Mouse (Mus musculus): Measurements from ENCODE around the gene Olfr558. TPM values are rescaled to one million over a fixed set of nuclear protein-coding genes. Genes with fewer than 3 reads are reported as not detected.

Gene Olfr558
- total and polyA plus RNA-seq, 3 experiments: not detected

DNA sequence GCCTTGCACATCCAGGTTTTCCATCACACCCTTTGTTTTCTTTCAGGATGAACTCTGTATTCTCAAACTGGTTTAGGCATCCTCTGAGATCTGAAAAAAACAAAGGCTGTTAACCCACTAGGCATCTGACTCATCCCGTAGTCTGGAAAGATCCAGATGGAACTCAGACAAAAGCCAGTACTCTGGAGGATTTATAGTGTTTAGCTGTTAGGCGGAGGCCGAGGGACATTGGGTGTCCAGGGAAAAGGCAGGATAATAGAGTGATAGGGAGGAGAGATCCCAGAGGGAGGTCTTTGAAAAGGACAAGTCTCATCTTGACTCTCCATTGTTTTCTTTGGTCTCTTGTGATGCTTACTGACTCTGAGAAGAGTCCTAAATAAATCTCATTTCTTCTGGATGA, 37.4 kb upstream of the Olfr558 start, which contains the start of gene Olfr556:
Gene Olfr556 (plus strand): TSS at position 301 of the 400 bp plus-strand sequence.
- Histone ChIP-seq H3K4me2 (ENCODE audit: insufficient read depth, low read depth, poor library complexity, severe bottlenecking) (no peak within 1 kb of the TSS), H3K79me2 (replicated peaks; ENCODE audit: control insufficient read depth, extremely low read depth, insufficient read depth, poor library complexity, severe bottlenecking) (no peaks in the 10 kb centered on the region), H3K4me3 (replicated peaks in 1 of 3; ENCODE audit: low read depth in 2 of 3, low read length in 2 of 3, poor library complexity in 1 of 3) (no peak within 1 kb of the TSS), H3K4me1 (ENCODE audit: control insufficient read depth in 1 of 2, insufficient read depth in 2 of 2) (no peaks in the 10 kb centered on the region), H3K27ac (ENCODE audit: insufficient read depth, low read depth) (no peak within 1 kb of the TSS), H3K9me3 (replicated peaks; ENCODE audit: low read length) (no peaks in the 10 kb centered on the region), H3K27me3 (replicated peaks) (no peaks in the 10 kb centered on the region), H3K36me3 (replicated peaks in 1 of 2; ENCODE audit: control insufficient read depth in 1 of 2, insufficient read depth in 1 of 2, low read length in 1 of 2) (no peaks in the 10 kb centered on the region), H3K9ac (ENCODE audit: insufficient read depth, low read depth) (no peak within 1 kb of the TSS)
- dilution Hi-C loops (cut with MboI; ENCODE audit: extremely low pct_ligation_motif_present, extremely low pct_unique_long_range_greater_than_20kb, low sequenced_read_pairs): no loop called here
- in situ Hi-C loops (cut with MboI; ENCODE audit: low pct_ligation_motif_present, low pct_unique_long_range_greater_than_20kb, low sequenced_read_pairs): loop anchor here (10.0 kb wide), 1 partner anchor 250 kb away; the partner anchor contains the start of gene Olfr571
- no peak for DNase-seq (ENCODE audit: extremely low read depth)
- TF ChIP-seq MAX (IDR thresholded peaks at IDR 0.05; ENCODE audit: low read length): no peak
- no peak for TF ChIP-seq PAX5 (IDR thresholded peaks at IDR 0.05; ENCODE audit: low read length)
- no peak for TF ChIP-seq ETS1 (conservative IDR thresholded peaks at IDR 0.05; ENCODE audit: low read depth, low read length)
- no peak for TF ChIP-seq CHD2 (IDR thresholded peaks at IDR 0.05; ENCODE audit: low read length)
- no peak for TF ChIP-seq GABPA (IDR thresholded peaks at IDR 0.05; ENCODE audit: insufficient replicate concordance, low read depth, low read length)
- no peak for TF ChIP-seq ZC3H11A (IDR thresholded peaks at IDR 0.05; ENCODE audit: low read depth, low read length)
- TF ChIP-seq BHLHE40 (IDR thresholded peaks at IDR 0.05; ENCODE audit: low read depth, low read length): no peak
- no peak for TF ChIP-seq MEF2A (IDR thresholded peaks at IDR 0.05; ENCODE audit: borderline replicate concordance, low read depth, low read length)
- TF ChIP-seq USF1 (IDR thresholded peaks at IDR 0.05; ENCODE audit: low read depth, low read length): no peak
- no peak for TF ChIP-seq JUND (conservative IDR thresholded peaks at IDR 0.05; ENCODE audit: low read depth, low read length)
- no peak for TF ChIP-seq KAT2A (IDR thresholded peaks at IDR 0.05; ENCODE audit: insufficient replicate concordance, low read length)
- no peak for TF ChIP-seq JUN (IDR thresholded peaks at IDR 0.05; ENCODE audit: insufficient read depth, low read depth, low read length)
- no peak for TF ChIP-seq NELFE (IDR thresholded peaks at IDR 0.05; ENCODE audit: low read depth, low read length)
- TF ChIP-seq HCFC1 (IDR thresholded peaks at IDR 0.05; ENCODE audit: low read depth, low read length): no peak
- no peak for TF ChIP-seq NRF1 (IDR thresholded peaks at IDR 0.05; ENCODE audit: low read depth, low read length)
- no peak for TF ChIP-seq TBP (conservative IDR thresholded peaks at IDR 0.05; ENCODE audit: low read depth, low read length)
- TF ChIP-seq SIN3A (IDR thresholded peaks at IDR 0.05; ENCODE audit: low read length): no peak
- no peak for TF ChIP-seq ZNF384 (IDR thresholded peaks at IDR 0.05; ENCODE audit: low read depth, low read length)
- no peak for TF ChIP-seq UBTF (IDR thresholded peaks at IDR 0.05; ENCODE audit: low read depth, low read length)

DNA sequence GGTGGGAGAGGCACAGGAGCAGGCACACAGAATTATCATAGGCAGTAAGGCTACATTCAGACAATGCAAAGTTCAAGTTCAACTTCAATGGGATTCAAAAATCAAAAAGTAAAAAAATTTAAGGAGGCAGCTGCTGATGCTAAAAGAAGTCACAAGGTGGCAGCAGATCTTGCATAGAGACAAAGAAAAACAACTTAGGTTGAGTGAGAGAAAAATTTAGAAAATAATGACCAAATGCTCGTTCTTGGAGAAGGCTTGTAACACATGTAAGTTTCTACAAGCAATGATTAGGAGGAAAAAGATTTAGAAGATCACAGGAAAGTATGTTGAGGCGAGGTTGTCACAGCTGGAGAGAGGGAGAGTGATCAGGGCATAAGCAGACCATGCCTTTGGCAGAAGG, 36.6 kb upstream of the Olfr558 start:
- no peaks in the 10 kb centered on the region for H3K27me3 ChIP-seq (replicated peaks)
- dilution Hi-C loops (cut with MboI; ENCODE audit: extremely low pct_ligation_motif_present, extremely low pct_unique_long_range_greater_than_20kb, low sequenced_read_pairs) (no loop called here), in situ Hi-C loops (cut with MboI; ENCODE audit: low pct_ligation_motif_present, low pct_unique_long_range_greater_than_20kb, low sequenced_read_pairs) (loop anchor here (10.0 kb wide), 1 partner anchor 249 kb away; the partner anchor contains the start of gene Olfr571)
- TF ChIP-seq SMC3 (IDR thresholded peaks at IDR 0.05; ENCODE audit: low read depth, low read length) (peak; percentile 61), MYC (IDR thresholded peaks at IDR 0.05; ENCODE audit: low read depth, low read length) (no peak), ZNF384 (IDR thresholded peaks at IDR 0.05; ENCODE audit: low read depth, low read length) (peak; percentile 71), TBP (conservative IDR thresholded peaks at IDR 0.05; ENCODE audit: low read depth, low read length) (no peak), RAD21 (IDR thresholded peaks at IDR 0.05; ENCODE audit: low read depth, low read length) (peak; percentile 67), CTCF (conservative IDR thresholded peaks at IDR 0.05 in 1 of 2, IDR thresholded peaks at IDR 0.05 in 1 of 2; ENCODE audit: low read depth in 2 of 2, low read length in 2 of 2) (peak in 1 of 2 experiments; percentile 75; a peak in 2 of 4 replicates)
- no peak overlapping the region for H3K27ac ChIP-seq (ENCODE audit: insufficient read depth, low read depth)
- no peaks in the 10 kb centered on the region for H3K9me3 ChIP-seq (replicated peaks; ENCODE audit: low read length)
- H3K4me3 ChIP-seq (replicated peaks in 1 of 3; ENCODE audit: low read depth in 2 of 3, low read length in 2 of 3, poor library complexity in 1 of 3): no peak overlapping the region
- H3K36me3 ChIP-seq (replicated peaks in 1 of 2; ENCODE audit: control insufficient read depth in 1 of 2, insufficient read depth in 1 of 2, low read length in 1 of 2): no peaks in the 10 kb centered on the region
- no peaks in the 10 kb centered on the region for H3K4me1 ChIP-seq (ENCODE audit: control insufficient read depth in 1 of 2, insufficient read depth in 2 of 2)
- no peaks in the 10 kb centered on the region for H3K79me2 ChIP-seq (replicated peaks; ENCODE audit: control insufficient read depth, extremely low read depth, insufficient read depth, poor library complexity, severe bottlenecking)
- DNase-seq (ENCODE audit: extremely low read depth): peak; percentile 24
- H3K4me2 ChIP-seq (ENCODE audit: insufficient read depth, low read depth, poor library complexity, severe bottlenecking): no peak overlapping the region
- no peak overlapping the region for H3K9ac ChIP-seq (ENCODE audit: insufficient read depth, low read depth)
